Mouse (Mus musculus) kidney, postnatal 0 days (tissue): ENCODE results near the gene Cap2. TPM values are rescaled to one million over a fixed set of nuclear protein-coding genes. Genes with fewer than 3 reads are reported as not detected.

Experiments
- ATAC-seq: fragments of 200-750 bp; cut with Nextera tagmentation; replicated peaks from 2 replicates; pipeline ENCODE4 v1.8.0; 2017; ENCODE audit warnings: low read depth, moderate number of reproducible peaks, moderate TSS enrichment, moderate library complexity; ENCODE audit not compliant: low FRiP score
- DNase-seq: peaks from one replicate; pipeline ENCODE4 v3.0.0-alpha.2; 2016; ENCODE audit warnings: low spot score
- H3K27ac ChIP-seq: fragments of 300-500 bp; sonication (generic); 2 replicates; pipeline ENCODE4 v1.5.1; 2014; ENCODE audit warnings: mild to moderate bottlenecking
- H3K27me3 ChIP-seq: fragments of 300-500 bp; sonication (generic); 2 replicates; pipeline ENCODE4 v1.6.1; 2014; ENCODE audit warnings: low read length, mixed read lengths; ENCODE audit not compliant: insufficient read depth
- H3K36me3 ChIP-seq: fragments of 300-500 bp; sonication (generic); 2 replicates; pipeline ENCODE4 v1.6.1; 2014; ENCODE audit warnings: low read length, mixed read lengths; ENCODE audit not compliant: insufficient read depth
- H3K4me1 ChIP-seq: fragments of 300-500 bp; sonication (generic); replicated peaks from 2 replicates; pipeline ENCODE4 v1.6.1; 2014; ENCODE audit warnings: antibody characterized with exemption, low read length, mixed read lengths; ENCODE audit not compliant: insufficient read depth
- H3K4me2 ChIP-seq: fragments of 300-500 bp; sonication (generic); 2 replicates; pipeline ENCODE4 v1.6.1; 2014; ENCODE audit warnings: mild to moderate bottlenecking, low read length, moderate library complexity, mixed read lengths
- H3K4me3 ChIP-seq: fragments of 300-500 bp; sonication (generic); replicated peaks from 2 replicates; pipeline ENCODE4 v1.5.1; 2014; ENCODE audit warnings: low read depth, low read length
- H3K9ac ChIP-seq: fragments of 300-500 bp; sonication (generic); 2 replicates; pipeline ENCODE4 v1.6.1; 2014; ENCODE audit warnings: low read depth, low read length
- H3K9me3 ChIP-seq: fragments of 300-500 bp; sonication (generic); replicated peaks from 2 replicates; pipeline ENCODE4 v1.6.1; 2016; ENCODE audit warnings: low read length, inconsistent platforms, mixed read lengths
- CTCF ChIP-seq: IDR thresholded peaks from 2 replicates; pipeline ENCODE4 v1.5.1; 2016; ENCODE audit warnings: antibody characterized with exemption, low read depth, mild to moderate bottlenecking, moderate library complexity
- WGBS: fragments of 180-500 bp; shearing (Covaris S2); extraction: QIAGEN DNeasy Blood & Tissue Kit; methylation state at CpG from one replicate; pipeline ENCODE4 v1.1.7; 2014; 5-methylcytosine and 5-hydroxymethylcytosine counted together
- polyA plus RNA-seq: library from polyadenylated mRNA; unstranded; fragments of >200 nt; fragmentation: Nextera tagmentation; extraction: Ambion mirVana; gene quantifications from 2 replicates; pipeline ENCODE4 v1.2.1, GENCODE M21; 2015

Gene Cap2
- polyA plus RNA-seq: 3.6 and 4.4 TPM in 2 replicates

DNA sequence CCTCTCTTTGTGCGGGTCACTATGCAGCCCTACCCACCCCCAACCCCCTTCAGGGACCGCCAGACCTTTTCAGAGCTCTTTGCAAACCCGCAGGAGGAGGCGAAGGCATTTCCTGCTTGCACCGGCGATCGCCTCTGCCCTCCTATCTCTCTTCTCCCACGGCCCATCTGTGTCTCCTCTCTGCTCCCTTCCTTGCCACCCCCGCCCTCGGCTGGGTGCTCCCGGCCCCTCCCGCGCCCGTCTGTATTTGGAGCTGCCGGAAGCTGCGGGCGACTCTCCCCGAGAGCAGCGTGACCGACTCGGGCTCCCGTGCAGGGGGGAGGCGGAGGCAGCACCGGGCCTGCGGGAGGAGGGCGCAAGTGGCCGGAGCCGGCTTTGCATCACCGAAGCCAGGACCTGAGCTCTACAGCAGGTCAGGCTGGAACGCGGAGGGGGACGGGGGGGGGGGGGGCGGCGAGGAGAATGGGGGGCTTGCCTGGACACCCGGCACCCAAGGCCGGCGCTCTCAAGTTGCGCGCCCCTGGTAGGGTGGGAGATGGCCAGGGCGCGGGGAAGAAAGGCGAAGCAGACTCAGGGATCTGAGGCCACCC is at the start of gene Cap2:
Gene Cap2, plus strand, starts transcription at position 49 of the 590 bp plus-strand sequence.
- peak within 1 kb of the TSS; percentile 36 for H3K4me3 ChIP-seq
- H3K4me2 ChIP-seq: peak within 1 kb of the TSS; percentile 77
- no peaks in the 10 kb centered on the region for H3K27me3 ChIP-seq
- peak; percentile 76 for ATAC-seq
- no peaks in the 10 kb centered on the region for H3K36me3 ChIP-seq
- no peaks in the 10 kb centered on the region for H3K9me3 ChIP-seq
- peak; percentile 77 for DNase-seq
- under 1% methylated on average over 36 of the region's 42 CpGs for WGBS
- TF ChIP-seq CTCF: no peak
- H3K27ac ChIP-seq: no peak within 1 kb of the TSS
- peak within 1 kb of the TSS; percentile 39; the same call in 1 of the 2 replicates for H3K9ac ChIP-seq
- H3K4me1 ChIP-seq: no peaks in the 10 kb centered on the region

DNA sequence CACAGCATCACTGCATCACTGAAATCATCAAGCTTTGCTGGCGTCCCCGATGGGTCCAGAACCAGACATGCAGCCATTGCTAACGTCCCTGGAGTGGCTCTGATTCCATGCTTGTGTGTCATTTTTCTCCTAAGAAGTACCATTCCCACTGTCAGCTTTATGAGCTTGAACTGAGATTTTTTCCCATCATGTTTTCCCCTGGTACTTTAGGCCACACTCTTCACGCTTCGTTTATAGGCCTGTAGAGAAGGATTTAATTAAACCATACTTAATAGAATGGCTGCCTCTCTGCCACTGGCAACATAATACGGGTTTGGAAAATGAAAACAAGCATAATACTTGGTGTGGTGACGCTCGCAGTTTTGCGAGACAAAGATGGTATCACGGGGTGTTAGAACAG is 42.1 kb upstream of the Cap2 start:
- ATAC-seq (no peak), DNase-seq (no peak)
- Histone ChIP-seq H3K4me1 (no peaks in the 10 kb centered on the region), H3K9ac (no peak overlapping the region), H3K27ac (no peak overlapping the region), H3K9me3 (no peaks in the 10 kb centered on the region), H3K36me3 (no peaks in the 10 kb centered on the region), H3K4me2 (no peak overlapping the region), H3K4me3 (no peak overlapping the region), H3K27me3 (no peaks in the 10 kb centered on the region)
- 55% methylated on average over 10 of the region's 10 CpGs for WGBS
- no peak for TF ChIP-seq CTCF

DNA sequence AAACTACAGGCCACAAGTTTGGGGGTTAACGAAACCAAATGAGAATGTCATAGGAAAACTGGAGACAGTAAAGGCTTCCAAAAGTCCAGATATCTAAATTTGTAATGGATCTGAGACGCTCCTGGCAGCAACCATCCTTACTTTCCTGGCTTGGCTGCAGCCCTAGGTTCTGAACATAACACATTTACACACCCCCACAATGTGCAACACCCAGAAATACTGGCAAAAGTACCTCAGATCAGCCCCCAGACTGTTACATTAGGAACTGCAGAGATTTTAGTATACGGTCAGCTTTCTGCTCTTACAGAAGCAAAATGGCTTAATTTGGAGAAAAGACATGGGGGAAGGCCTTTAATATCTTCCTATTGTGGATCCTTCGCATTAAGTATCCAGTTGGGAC is 39.4 kb upstream of the Cap2 start:
- TF ChIP-seq CTCF: no peak
- WGBS: 89% methylated on average over 4 of the region's 4 CpGs

DNA sequence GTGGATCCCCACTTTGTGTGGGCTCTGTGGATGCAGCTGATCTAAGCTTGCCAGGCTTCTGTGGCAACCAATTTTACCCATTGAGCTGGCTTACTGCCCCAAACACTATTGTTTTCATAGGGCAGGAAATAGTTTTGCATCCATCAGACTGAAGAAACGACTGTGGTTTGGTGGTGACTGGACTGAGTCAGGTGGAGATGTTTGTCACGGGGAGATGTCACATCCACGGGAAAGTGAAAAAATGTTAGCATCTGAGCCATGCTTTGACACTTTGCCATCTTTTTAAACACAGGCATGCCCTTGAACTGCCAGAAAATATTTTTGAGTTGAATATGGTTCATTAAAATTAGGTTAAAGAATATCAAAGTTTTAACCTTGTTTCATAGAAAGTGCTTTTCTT is 37.9 kb upstream of the Cap2 start:
- Histone ChIP-seq H3K9ac (no peak overlapping the region), H3K36me3 (no peaks in the 10 kb centered on the region), H3K4me2 (no peak overlapping the region), H3K27ac (no peak overlapping the region), H3K4me3 (no peak overlapping the region), H3K4me1 (no peaks in the 10 kb centered on the region), H3K27me3 (no peaks in the 10 kb centered on the region), H3K9me3 (no peaks in the 10 kb centered on the region)
- 53% methylated on average over 3 of the region's 3 CpGs for WGBS
- TF ChIP-seq CTCF: no peak
- ATAC-seq (no peak), DNase-seq (no peak)

More for the DNA sequence above, 39.4 kb upstream of the Cap2 start:
- no peak for ATAC-seq
- H3K9me3 ChIP-seq: no peaks in the 10 kb centered on the region
- H3K9ac ChIP-seq: no peak overlapping the region
- no peaks in the 10 kb centered on the region for H3K4me1 ChIP-seq
- no peaks in the 10 kb centered on the region for H3K36me3 ChIP-seq
- H3K4me2 ChIP-seq: no peak overlapping the region
- DNase-seq: no peak
- no peak overlapping the region for H3K4me3 ChIP-seq
- H3K27ac ChIP-seq: no peak overlapping the region
- no peaks in the 10 kb centered on the region for H3K27me3 ChIP-seq

DNA sequence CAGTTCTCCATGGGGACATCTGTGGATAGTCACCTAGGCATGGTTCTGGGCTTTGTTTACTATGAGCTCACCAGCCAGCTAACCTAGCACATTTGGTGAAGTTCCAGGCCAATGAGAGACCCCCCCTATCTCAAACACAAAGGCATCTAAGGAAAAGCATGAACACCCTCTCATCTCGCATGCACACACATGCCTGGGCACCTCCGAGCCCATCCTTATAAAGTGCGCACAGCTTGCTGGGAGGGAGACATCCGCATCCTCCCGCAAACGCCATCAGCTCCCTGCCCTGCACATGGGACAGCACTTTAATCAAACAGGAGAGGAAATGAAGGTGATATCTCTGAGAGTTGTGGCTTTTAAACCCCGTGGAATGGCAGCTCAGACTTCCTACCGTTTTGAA is 33.4 kb upstream of the Cap2 start:
- ATAC-seq (no peak), DNase-seq (no peak)
- WGBS: 49% methylated on average over 8 of the region's 8 CpGs
- Histone ChIP-seq H3K36me3 (no peaks in the 10 kb centered on the region), H3K4me1 (no peaks in the 10 kb centered on the region), H3K27me3 (no peaks in the 10 kb centered on the region), H3K9ac (no peak overlapping the region), H3K9me3 (no peaks in the 10 kb centered on the region), H3K4me2 (no peak overlapping the region), H3K4me3 (no peak overlapping the region), H3K27ac (no peak overlapping the region)
- no peak for TF ChIP-seq CTCF

DNA sequence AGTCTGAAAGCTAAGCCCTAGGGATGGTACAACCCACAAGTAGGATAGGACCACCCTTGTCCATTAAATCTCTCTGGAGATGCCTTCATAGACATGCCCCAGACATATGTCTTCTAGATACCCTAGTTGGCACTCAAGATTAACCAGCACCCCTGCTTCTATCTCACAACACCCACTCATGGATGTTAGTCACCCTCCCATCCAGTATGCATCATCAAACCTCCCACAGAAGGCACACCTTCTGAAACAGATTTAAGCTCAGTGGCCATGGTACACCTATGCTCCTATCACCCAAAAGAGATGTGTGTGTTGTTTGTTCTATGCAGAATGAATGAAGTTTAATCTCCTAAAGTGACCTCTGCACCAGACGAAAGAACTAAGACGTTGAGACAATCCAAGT is 32.1 kb upstream of the Cap2 start:
- 91% methylated on average over 2 of the region's 2 CpGs for WGBS

DNA sequence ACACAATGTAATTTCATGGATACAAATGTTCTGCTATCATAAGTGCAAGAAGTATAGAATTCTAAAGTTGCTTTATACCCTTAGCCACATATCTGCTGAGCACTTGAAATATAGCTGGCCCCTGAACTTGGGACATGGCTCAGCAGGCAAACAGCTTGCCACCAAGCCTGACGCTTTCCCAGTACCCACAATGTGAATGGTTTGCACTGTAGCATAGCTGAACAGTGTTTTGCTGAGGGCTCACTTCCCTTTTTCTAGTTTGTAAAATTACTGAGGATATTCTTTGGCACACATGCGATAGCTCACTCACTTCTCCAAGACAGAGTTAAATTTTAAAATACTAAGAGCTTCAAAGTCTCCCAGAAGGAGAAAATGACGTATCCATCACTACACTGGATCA is 20.4 kb upstream of the Cap2 start:
- no peak for DNase-seq
- Histone ChIP-seq H3K4me2 (no peak overlapping the region), H3K4me1 (no peaks in the 10 kb centered on the region), H3K4me3 (no peak overlapping the region), H3K9ac (no peak overlapping the region), H3K9me3 (no peaks in the 10 kb centered on the region), H3K27ac (no peak overlapping the region), H3K27me3 (no peaks in the 10 kb centered on the region), H3K36me3 (no peaks in the 10 kb centered on the region)
- ATAC-seq: no peak
- 77% methylated on average over 3 of the region's 3 CpGs for WGBS
- TF ChIP-seq CTCF: no peak

More for the DNA sequence above, 32.1 kb upstream of the Cap2 start:
- Histone ChIP-seq H3K36me3 (no peaks in the 10 kb centered on the region), H3K9me3 (no peaks in the 10 kb centered on the region), H3K4me1 (no peaks in the 10 kb centered on the region), H3K4me2 (no peak overlapping the region), H3K27ac (no peak overlapping the region), H3K27me3 (no peaks in the 10 kb centered on the region), H3K4me3 (no peak overlapping the region), H3K9ac (no peak overlapping the region)
- ATAC-seq (no peak), DNase-seq (no peak)
- no peak for TF ChIP-seq CTCF
